Mouse (Mus musculus): ENCODE measurements around the gene Map9. TPM values are rescaled to one million over a fixed set of nuclear protein-coding genes. Genes with fewer than 3 reads are reported as not detected.

The Map9 gene
- polyA plus RNA-seq, 1 experiment from 2014 or later, result 16.7 TPM

DNA sequence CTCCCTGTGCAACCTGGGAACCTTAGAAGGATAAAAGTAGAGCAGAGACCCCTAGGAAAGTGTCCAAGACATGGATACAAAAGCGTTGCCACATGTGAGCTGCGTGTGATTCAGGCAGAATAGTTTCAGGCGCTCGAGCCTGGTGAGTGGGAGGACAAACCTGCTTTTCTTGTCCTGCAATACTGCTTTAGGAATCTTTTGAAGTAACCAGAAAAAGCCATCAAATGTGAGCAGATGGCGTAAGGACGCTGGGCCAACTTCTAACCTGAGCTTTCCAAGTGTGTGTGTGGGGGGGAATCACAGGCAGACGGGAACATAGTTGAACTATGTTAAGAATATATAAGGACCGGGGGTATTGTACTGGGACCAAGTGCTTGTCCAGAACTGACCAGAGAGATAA, 6.7 kb downstream of the Map9 start:
- Histone ChIP-seq H3K36me3 (peaks cover 24% of the 10 kb centered on the region), H3K9ac (no peak overlapping the region), H3K9me3 (replicated peaks) (no peaks in the 10 kb centered on the region), H3K27me3 (no peaks in the 10 kb centered on the region), H3K4me3 (no peak overlapping the region), H3K4me1 (no peaks in the 10 kb centered on the region), H3K27ac (no peak overlapping the region), H3K4me2 (replicated peaks) (no peak overlapping the region)
- ATAC-seq (ENCODE audit: low FRiP score), result no peak; the same call in 1 of the 2 replicates
- 92% methylated on average over 8 of the region's 8 CpGs for WGBS

DNA sequence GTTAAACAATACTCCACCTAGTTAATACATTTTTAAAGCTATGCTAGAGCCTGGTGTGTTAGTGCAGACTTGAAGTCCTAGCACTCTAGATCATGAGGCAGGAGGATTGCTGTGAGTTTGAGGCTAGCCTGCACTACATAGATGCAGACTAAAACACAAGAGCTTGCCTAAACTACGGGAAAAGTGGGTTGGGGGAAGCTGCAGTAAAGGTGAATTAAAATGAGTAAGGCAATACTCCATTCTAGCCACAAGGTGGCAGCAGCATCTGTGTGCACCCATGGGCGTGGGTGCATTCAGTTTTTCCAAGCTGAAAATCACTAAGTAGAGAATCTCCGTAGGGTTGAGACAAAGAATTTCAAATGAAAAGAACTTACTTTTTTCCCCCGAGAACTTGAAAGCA, 7.1 kb downstream of the Map9 start:
- no peak; the same call in 1 of the 2 replicates for ATAC-seq (ENCODE audit: low FRiP score)
- Histone ChIP-seq H3K4me1 (no peaks in the 10 kb centered on the region), H3K27me3 (no peaks in the 10 kb centered on the region), H3K36me3 (peaks cover 24% of the 10 kb centered on the region), H3K9me3 (replicated peaks) (no peaks in the 10 kb centered on the region), H3K9ac (no peak overlapping the region), H3K4me3 (no peak overlapping the region), H3K4me2 (replicated peaks) (no peak overlapping the region), H3K27ac (no peak overlapping the region)
- WGBS, result 45% methylated on average over 4 of the region's 4 CpGs

DNA sequence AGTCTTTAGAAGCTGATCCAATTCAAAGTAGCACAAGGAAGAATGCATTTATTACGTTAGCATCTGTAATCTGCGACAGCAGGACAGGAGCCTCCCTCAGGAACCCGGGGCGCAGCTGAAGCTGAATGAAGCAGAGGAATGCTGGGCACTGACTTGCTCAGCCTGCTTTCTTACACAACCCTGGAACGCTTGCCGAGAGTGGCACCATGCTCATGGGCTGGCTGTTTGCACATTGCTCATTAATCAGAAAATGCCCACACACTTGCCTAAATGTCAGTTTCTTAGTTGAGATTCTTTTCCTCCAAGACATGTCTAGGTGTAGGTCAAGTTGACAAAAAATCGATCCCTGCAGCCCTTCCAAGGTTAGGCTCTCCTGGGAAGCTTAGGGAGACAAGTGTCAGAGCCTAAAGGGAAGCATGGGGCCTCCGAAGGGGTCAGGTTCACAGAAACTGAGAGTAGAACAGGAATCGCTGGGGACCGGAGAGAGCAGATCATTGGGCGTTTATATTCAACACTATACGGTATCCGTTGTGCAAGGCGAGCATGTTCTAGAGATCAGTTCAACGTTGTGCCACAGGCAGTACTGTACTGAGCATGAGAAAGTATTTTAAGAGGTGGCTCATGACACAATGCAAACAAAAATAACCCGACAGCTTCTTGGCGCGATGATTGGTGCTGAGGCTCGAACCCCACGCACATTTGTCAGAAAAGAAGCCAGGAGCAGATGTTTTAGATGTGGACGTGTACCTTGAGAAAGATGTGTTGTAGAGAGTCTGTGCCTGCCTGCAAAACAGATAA, 11.4 kb downstream of the Map9 start:
- WGBS, result 85% methylated on average over 21 of the region's 21 CpGs
- Histone ChIP-seq H3K9me3 (replicated peaks) (no peaks in the 10 kb centered on the region), H3K4me2 (replicated peaks) (no peak overlapping the region), H3K27me3 (no peaks in the 10 kb centered on the region), H3K27ac (no peak overlapping the region), H3K4me1 (no peaks in the 10 kb centered on the region), H3K4me3 (no peak overlapping the region), H3K9ac (no peak overlapping the region), H3K36me3 (peaks cover 36% of the 10 kb centered on the region)
- ATAC-seq (ENCODE audit: low FRiP score), result no peak

DNA sequence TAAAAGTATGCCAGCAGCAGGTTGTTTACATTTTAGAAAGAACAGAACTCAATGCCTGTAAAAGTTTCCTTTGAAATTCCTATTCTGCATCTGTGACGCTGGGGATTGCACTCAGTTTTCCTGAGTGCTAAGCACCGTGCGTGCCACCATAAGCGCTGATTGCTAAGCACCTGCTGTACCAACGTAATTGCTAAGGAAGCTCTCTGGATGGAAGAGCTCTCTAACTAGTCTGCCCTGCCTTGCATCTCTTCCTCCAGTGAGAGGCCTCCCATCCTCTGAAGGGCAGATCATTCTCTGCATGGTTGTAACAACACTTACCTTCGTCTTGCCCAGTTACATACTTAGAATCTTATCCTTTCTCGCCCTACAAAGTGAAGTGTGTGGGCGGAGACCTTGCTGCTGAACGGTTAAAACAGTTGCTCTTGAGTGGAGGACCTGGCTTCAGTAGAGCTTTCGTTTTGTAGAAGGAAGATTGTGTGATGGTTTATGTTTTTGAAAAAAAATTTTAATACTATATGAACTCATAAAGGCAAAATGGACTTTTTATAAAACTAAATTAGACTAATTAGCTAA, 12.7 kb downstream of the Map9 start:
- WGBS, result 94% methylated on average over 10 of the region's 10 CpGs
- no peak overlapping the region for H3K4me3 ChIP-seq
- H3K9me3 ChIP-seq (replicated peaks), result no peaks in the 10 kb centered on the region
- H3K36me3 ChIP-seq, result peaks cover 37% of the 10 kb centered on the region
- no peaks in the 10 kb centered on the region for H3K27me3 ChIP-seq
- no peak overlapping the region for H3K27ac ChIP-seq
- no peak overlapping the region for H3K9ac ChIP-seq
- H3K4me1 ChIP-seq, result no peaks in the 10 kb centered on the region
- ATAC-seq (ENCODE audit: low FRiP score), result no peak
- no peak overlapping the region for H3K4me2 ChIP-seq (replicated peaks)

DNA sequence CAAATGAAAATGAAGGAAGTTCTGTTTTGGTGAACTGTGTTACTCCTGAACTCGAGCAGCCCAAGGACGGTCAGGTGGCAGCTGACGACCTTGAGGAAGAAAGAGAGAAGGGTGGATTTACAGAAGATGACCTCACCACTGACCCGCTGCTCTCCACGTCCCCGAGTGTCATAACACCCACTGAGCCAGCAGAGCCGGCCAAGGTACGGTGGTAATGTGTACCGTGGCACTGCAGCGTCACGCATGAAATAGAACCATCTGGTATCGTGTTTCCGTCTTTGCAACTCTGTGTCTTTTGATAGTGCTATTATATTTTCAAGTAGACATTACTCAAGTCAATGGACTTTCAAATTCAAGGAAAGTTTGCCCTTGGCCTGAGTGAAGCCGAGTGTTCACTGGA, 19.1 kb downstream of the Map9 start:
- Histone ChIP-seq H3K36me3 (peaks cover 65% of the 10 kb centered on the region), H3K4me2 (replicated peaks) (no peak overlapping the region), H3K27me3 (no peaks in the 10 kb centered on the region), H3K27ac (no peak overlapping the region), H3K4me1 (no peaks in the 10 kb centered on the region), H3K4me3 (no peak overlapping the region), H3K9ac (no peak overlapping the region), H3K9me3 (replicated peaks) (no peaks in the 10 kb centered on the region)
- ATAC-seq (ENCODE audit: low FRiP score), result no peak
- 87% methylated on average over 14 of the region's 14 CpGs for WGBS

DNA sequence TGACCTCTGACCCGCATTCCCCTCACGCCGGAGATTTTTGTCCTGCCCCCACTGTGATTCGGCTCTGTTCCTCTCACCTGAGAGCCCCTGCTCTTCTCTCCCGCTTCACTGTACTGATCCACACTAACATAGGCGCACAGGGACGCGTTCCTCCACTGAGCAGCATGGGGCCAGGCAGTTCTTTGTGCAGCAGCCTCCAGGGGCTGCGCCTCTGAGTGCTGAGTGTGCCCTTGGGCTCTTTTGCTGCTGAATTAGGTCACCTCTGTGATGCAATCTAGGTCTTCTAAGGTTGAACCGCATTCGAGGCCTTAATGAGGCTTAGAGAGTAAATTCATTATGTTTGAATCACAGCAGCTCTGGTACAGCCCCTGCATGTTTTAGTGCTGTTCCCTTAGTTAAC, 24.5 kb downstream of the Map9 start:
- Histone ChIP-seq H3K9me3 (replicated peaks) (no peaks in the 10 kb centered on the region), H3K36me3 (peaks cover 68% of the 10 kb centered on the region), H3K27me3 (no peaks in the 10 kb centered on the region), H3K27ac (no peak overlapping the region), H3K4me3 (no peak overlapping the region), H3K4me2 (replicated peaks) (no peak overlapping the region), H3K4me1 (no peaks in the 10 kb centered on the region), H3K9ac (no peak overlapping the region)
- 78% methylated on average over 11 of the region's 11 CpGs for WGBS
- ATAC-seq (ENCODE audit: low FRiP score), result no peak

DNA sequence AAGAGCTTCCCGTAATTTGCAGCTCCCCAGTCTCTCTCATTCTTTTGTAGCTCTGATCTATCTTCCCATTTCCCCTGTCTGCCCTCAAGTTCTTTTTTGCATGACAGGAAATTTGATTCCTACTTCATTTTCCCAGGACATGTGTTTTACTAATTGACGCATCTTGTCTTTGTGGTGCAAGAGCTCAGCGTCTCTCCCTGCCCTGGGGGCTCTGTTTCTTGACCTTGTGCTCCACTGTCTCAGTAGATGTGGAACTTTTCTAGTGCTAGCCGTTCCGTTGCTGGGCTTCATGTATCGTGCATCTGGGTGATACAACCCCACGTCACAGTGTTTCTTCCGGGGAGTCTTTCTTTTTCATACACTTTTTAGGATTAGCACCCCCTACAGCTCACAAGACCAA, 27.2 kb downstream of the Map9 start:
- no peaks in the 10 kb centered on the region for H3K4me1 ChIP-seq
- H3K36me3 ChIP-seq, result peaks cover 49% of the 10 kb centered on the region
- H3K9ac ChIP-seq, result no peak overlapping the region
- H3K4me2 ChIP-seq (replicated peaks), result no peak overlapping the region
- H3K9me3 ChIP-seq (replicated peaks), result no peaks in the 10 kb centered on the region
- H3K27ac ChIP-seq, result no peak overlapping the region
- no peaks in the 10 kb centered on the region for H3K27me3 ChIP-seq
- ATAC-seq (ENCODE audit: low FRiP score), result no peak
- H3K4me3 ChIP-seq, result no peak overlapping the region
- 75% methylated on average over 8 of the region's 8 CpGs for whole genome bisulfite sequencing

DNA sequence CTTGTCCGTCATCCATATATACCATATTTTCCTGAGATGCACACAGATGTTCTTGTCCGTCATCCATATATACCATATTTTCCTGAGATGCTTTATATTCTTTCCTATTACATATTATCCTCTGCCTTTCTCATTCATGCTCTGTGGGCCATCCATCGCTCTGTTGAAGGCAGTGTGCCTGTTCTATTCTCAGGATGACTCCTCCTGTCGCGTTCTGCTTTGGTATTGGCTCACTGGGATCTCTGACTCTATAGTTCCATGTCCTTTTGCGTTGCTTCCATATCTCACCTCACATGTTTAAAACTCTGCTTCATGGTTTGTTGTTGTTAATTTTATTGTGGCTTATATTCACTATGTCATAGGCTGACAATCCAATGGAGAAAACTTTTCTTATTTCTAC, 48.0 kb downstream of the Map9 start:
- Histone ChIP-seq H3K27me3 (no peaks in the 10 kb centered on the region), H3K9ac (no peak overlapping the region), H3K27ac (no peak overlapping the region), H3K4me1 (no peaks in the 10 kb centered on the region), H3K9me3 (replicated peaks) (no peaks in the 10 kb centered on the region), H3K4me2 (replicated peaks) (no peak overlapping the region), H3K36me3 (no peaks in the 10 kb centered on the region), H3K4me3 (no peak overlapping the region)
- WGBS, result 91% methylated on average over 6 of the region's 6 CpGs
- ATAC-seq (ENCODE audit: low FRiP score), result no peak

DNA sequence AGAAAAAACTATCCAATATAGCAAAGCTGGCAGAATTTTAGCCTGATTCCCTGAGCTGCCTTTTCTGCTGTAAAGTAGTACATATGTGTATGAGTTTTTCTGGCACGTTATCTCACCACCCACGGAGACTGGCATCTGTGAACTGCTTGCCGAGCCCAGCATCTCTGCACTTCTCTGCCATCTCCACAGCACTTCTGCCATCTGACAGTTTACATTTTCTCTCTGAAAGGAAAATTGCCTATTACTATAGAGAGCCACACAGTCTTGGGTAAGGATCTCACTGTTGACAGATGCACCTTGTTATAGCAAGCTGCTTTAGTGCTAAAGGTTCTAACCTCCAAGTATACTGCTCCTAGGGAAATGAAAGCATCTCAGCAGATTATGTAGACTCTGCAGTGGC, 48.5 kb downstream of the Map9 start:
- Histone ChIP-seq H3K27me3 (no peaks in the 10 kb centered on the region), H3K4me1 (no peaks in the 10 kb centered on the region), H3K4me3 (no peak overlapping the region), H3K9me3 (replicated peaks) (no peaks in the 10 kb centered on the region), H3K36me3 (no peaks in the 10 kb centered on the region), H3K9ac (no peak overlapping the region), H3K4me2 (replicated peaks) (no peak overlapping the region), H3K27ac (no peak overlapping the region)
- 80% methylated on average over 3 of the region's 3 CpGs for WGBS
- ATAC-seq (ENCODE audit: low FRiP score), result no peak

DNA sequence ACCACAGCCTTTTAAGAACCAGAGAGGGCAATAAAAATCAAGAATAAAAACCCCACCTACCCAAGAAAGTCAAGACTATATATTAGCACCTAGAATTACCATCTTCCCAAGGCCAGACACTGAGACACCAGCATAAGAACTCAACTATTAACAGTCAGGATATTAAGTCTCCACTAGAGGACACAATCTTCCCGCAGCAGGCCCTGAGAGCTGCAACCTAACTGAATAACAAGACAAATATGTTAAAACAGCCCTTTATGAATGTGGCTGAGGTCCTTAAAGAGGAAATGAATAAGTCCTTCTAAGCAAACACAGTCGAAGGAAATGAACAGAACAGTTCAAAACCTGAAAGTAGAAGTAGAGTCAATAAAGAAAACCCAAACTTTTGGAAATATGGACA, 49.6 kb downstream of the Map9 start:
- Histone ChIP-seq H3K4me3 (no peak overlapping the region), H3K36me3 (no peaks in the 10 kb centered on the region), H3K9ac (no peak overlapping the region), H3K27me3 (no peaks in the 10 kb centered on the region), H3K9me3 (replicated peaks) (no peaks in the 10 kb centered on the region), H3K4me2 (replicated peaks) (no peak overlapping the region), H3K4me1 (no peaks in the 10 kb centered on the region), H3K27ac (no peak overlapping the region)
- no peak for ATAC-seq (ENCODE audit: low FRiP score)
- 72% methylated on average over 2 of the region's 2 CpGs for WGBS

DNA sequence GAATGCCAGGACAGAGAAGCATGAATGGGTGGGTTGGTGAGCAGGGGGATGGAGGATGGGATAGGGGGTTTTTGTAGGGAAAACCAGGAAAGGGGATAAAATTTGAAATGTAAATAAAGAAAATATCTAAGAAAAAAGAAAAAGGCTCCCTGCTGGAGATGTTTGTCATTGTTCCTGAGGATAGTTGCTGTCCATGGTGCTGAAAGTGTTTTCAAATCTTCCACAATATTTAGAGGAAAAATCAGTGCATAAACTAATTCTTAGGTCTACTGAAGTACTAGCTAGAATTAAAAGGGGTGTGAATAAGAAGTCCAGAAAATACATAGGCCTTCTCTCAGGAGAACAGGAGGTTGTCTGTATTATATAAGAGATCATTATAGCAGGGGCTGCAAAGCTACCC, 54.6 kb downstream of the Map9 start:
- Histone ChIP-seq H3K4me3 (no peak overlapping the region), H3K27ac (no peak overlapping the region), H3K36me3 (no peaks in the 10 kb centered on the region), H3K4me1 (no peaks in the 10 kb centered on the region), H3K27me3 (no peaks in the 10 kb centered on the region), H3K9me3 (replicated peaks) (no peaks in the 10 kb centered on the region), H3K4me2 (replicated peaks) (no peak overlapping the region), H3K9ac (no peak overlapping the region)
- no peak for ATAC-seq (ENCODE audit: low FRiP score)

DNA sequence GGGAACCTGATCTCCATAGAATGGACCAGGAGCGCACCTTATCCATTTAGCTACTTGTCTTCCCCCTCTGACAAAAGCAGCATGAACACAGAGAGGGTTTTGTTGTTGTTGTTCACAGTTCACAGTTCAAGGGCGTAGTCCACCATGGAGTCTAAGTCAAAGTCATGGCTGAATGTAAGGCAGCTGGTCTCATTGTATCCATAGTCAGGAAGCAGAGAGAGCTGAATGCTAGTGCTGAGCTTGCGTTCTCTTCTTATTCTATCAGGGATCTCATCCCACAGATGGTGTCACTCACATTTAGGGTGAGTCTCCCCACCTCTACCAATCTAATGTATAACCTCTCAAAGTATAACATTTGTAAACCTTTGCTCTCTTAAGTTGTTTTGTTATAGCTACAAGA, 60.1 kb downstream of the Map9 start:
- Histone ChIP-seq H3K4me3 (no peak overlapping the region), H3K27ac (no peak overlapping the region), H3K4me1 (no peaks in the 10 kb centered on the region), H3K9me3 (replicated peaks) (no peaks in the 10 kb centered on the region), H3K27me3 (no peaks in the 10 kb centered on the region), H3K9ac (no peak overlapping the region), H3K36me3 (no peaks in the 10 kb centered on the region), H3K4me2 (replicated peaks) (no peak overlapping the region)
- ATAC-seq (ENCODE audit: low FRiP score), result no peak
- 87% methylated on average over 3 of the region's 3 CpGs for WGBS

DNA sequence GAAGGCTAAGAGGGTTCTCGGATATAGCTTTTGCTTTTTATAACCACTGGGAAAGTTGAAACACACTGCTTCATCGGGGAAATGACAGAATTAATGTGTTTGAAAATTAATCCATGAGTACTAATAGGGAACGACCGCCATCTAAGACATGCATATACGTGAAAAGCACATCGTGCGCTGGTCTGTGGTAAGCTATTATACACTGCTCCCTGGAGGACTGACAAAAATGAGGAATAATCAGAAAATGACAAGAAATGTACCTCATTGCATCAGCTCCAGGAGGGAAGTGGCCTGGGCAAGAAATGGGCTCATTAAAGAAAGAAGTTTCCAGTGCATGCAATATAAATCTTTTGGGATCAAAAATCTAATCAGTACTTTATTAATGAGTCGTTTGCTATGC, 77.5 kb downstream of the Map9 start:
- Histone ChIP-seq H3K4me3 (no peak overlapping the region), H3K9ac (no peak overlapping the region), H3K36me3 (no peaks in the 10 kb centered on the region), H3K9me3 (replicated peaks) (no peaks in the 10 kb centered on the region), H3K27ac (no peak overlapping the region), H3K4me2 (replicated peaks) (no peak overlapping the region), H3K27me3 (no peaks in the 10 kb centered on the region), H3K4me1 (no peaks in the 10 kb centered on the region)
- ATAC-seq (ENCODE audit: low FRiP score), result no peak
- WGBS, result 90% methylated on average over 8 of the region's 8 CpGs
